Mouse (Mus musculus) limb, embryonic 12.5 days (tissue): ENCODE results near the gene Pmpca. TPM values are rescaled to one million over a fixed set of nuclear protein-coding genes. Genes with fewer than 3 reads are reported as not detected.
A peak's percentile ranks its signal among the peaks of the same experiment; 100 is the strongest.

Experiments used
- ATAC-seq: fragments of 200-750 bp; cut with Nextera tagmentation; 2 replicates; pipeline ENCODE4 v1.8.0; 2017; ENCODE audit warnings: low read depth, moderate TSS enrichment; ENCODE audit not compliant: insufficient number of reproducible peaks, insufficient read depth, low FRiP score, low TSS enrichment
- H3K27ac ChIP-seq: fragments of 300-500 bp; sonication (generic); 2 replicates; pipeline ENCODE4 v1.5.1; 2016; ENCODE audit warnings: mild to moderate bottlenecking, moderate library complexity
- H3K27me3 ChIP-seq: fragments of 300-500 bp; sonication (generic); 2 replicates; pipeline ENCODE4 v1.6.1; 2016; ENCODE audit warnings: mild to moderate bottlenecking, moderate library complexity
- H3K36me3 ChIP-seq: fragments of 300-500 bp; sonication (generic); 2 replicates; pipeline ENCODE4 v1.6.1; 2016; ENCODE audit warnings: mild to moderate bottlenecking, moderate library complexity
- H3K4me1 ChIP-seq: fragments of 300-500 bp; sonication (generic); replicated peaks from 2 replicates; pipeline ENCODE4 v1.6.1; 2016
- H3K4me2 ChIP-seq: fragments of 300-500 bp; sonication (generic); 2 replicates; pipeline ENCODE4 v1.6.1; 2016; ENCODE audit warnings: mild to moderate bottlenecking, moderate library complexity
- H3K4me3 ChIP-seq: fragments of 300-500 bp; sonication (generic); replicated peaks from 2 replicates; pipeline ENCODE4 v1.5.1; 2016; ENCODE audit warnings: mild to moderate bottlenecking
- H3K9ac ChIP-seq: fragments of 300-500 bp; sonication (generic); replicated peaks from 2 replicates; pipeline ENCODE4 v1.6.1; 2016; ENCODE audit warnings: mild to moderate bottlenecking, moderate library complexity
- H3K9me3 ChIP-seq: fragments of 300-500 bp; sonication (generic); 2 replicates; pipeline ENCODE4 v1.6.1; 2016; ENCODE audit warnings: mild to moderate bottlenecking, moderate library complexity
- WGBS: fragments of 180-500 bp; shearing (Covaris S2); methylation state at CpG from one replicate; pipeline ENCODE4 v1.1.7; 2016; 5-methylcytosine and 5-hydroxymethylcytosine counted together
- polyA plus RNA-seq: library from polyadenylated mRNA; unstranded; fragments of >200 nt; fragmentation: Nextera tagmentation; extraction: Ambion mirVana; gene quantifications from 2 replicates; pipeline ENCODE4 v1.2.1, GENCODE M21; 2016

The Pmpca gene
- polyA plus RNA-seq: 116 TPM in 2 replicates

DNA sequence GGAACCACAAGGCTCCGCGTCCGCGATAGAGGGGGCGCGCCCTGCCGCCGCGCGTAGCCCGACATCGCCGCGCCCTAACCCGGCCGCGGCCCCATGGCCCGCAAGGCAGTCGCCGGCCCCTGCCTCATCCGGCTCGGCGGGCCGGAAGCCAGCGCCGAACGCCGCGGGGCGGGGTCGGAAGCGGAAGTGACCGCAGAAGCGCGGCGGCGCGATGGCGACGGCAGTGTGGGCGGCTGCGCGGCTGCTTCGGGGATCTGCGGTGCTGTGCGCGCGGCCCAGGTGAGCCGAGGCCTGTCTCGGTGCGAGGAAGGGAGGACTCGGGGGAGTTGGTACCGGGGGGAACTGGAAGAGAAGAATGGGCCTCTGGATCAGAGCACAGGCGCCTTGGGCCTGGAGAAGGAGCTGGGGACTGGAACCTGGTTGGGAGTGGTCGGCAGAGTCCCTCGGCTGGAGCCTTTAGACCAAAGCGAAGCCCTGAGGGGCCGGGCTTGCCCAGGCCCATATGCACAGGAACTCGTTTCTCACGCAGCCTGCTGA, at the start of gene Pmpca, which contains the start of gene Entr1:
TSS of gene Pmpca (plus strand) at position 186 of the 537 bp plus-strand sequence.
TSS of gene Entr1 (minus strand) at position 163 of the 537 bp plus-strand sequence.
- WGBS: under 1% methylated on average over 56 of the region's 60 CpGs
- ATAC-seq: peak; percentile 84
- Histone ChIP-seq H3K9ac (peak within 1 kb of the TSS; percentile 90), H3K27me3 (no peaks in the 10 kb centered on the region), H3K36me3 (peaks cover 76% of the 10 kb centered on the region), H3K4me3 (peak within 1 kb of the TSS; percentile 94), H3K4me2 (peak within 1 kb of the TSS; percentile 97), H3K27ac (peak within 1 kb of the TSS; percentile 76), H3K9me3 (no peaks in the 10 kb centered on the region), H3K4me1 (peaks cover 19% of the 10 kb centered on the region)

GRCm38 (mm10) chr2:26341510-26341981, 47.6 kb upstream of the Pmpca start:
- Histone ChIP-seq H3K4me2 (no peak overlapping the region), H3K4me1 (0 out of 2 replicates have a peak, but pooled peaks cover 5% of the 10 kb centered on the region), H3K4me3 (no peak overlapping the region), H3K27me3 (no peaks in the 10 kb centered on the region), H3K9me3 (no peaks in the 10 kb centered on the region), H3K36me3 (peaks cover 83% of the 10 kb centered on the region), H3K27ac (peak overlapping the region; percentile 53; the same call in 1 of the 2 replicates), H3K9ac (no peak overlapping the region)
- 90% methylated on average over 2 of the region's 2 CpGs for WGBS
- ATAC-seq: no peak

- Histone ChIP-seq H3K27ac (no peak overlapping the region), H3K27me3 (no peaks in the 10 kb centered on the region), H3K4me1 (0 out of 2 replicates have a peak, but pooled peaks cover 5% of the 10 kb centered on the region), H3K36me3 (peaks cover 88% of the 10 kb centered on the region), H3K9me3 (no peaks in the 10 kb centered on the region), H3K4me2 (no peak overlapping the region), H3K4me3 (no peak overlapping the region), H3K9ac (no peak overlapping the region)
- ATAC-seq: no peak
- WGBS: 83% methylated on average over 10 of the region's 10 CpGs
Measured at GRCm38 (mm10) chr2:26342044-26342443, 47.1 kb upstream of the Pmpca start.

- H3K4me2 ChIP-seq: no peak overlapping the region
- H3K9ac ChIP-seq: 0 out of 2 replicates have a peak overlapping the region, but pooled peaks have one; percentile 18
- ATAC-seq: no peak
- H3K9me3 ChIP-seq: no peaks in the 10 kb centered on the region
- H3K4me3 ChIP-seq: no peak overlapping the region
- WGBS: 72% methylated on average over 11 of the region's 11 CpGs
- H3K27me3 ChIP-seq: no peaks in the 10 kb centered on the region
- no peak overlapping the region for H3K27ac ChIP-seq
- H3K36me3 ChIP-seq: peaks cover 96% of the 10 kb centered on the region
- H3K4me1 ChIP-seq: peaks cover 5% of the 10 kb centered on the region; the same call in 1 of the 2 replicates
Measured at GRCm38 (mm10) chr2:26342609-26343490, 46.3 kb upstream of the Pmpca start.

- no peak for ATAC-seq
- no peaks in the 10 kb centered on the region for H3K27me3 ChIP-seq
- H3K9me3 ChIP-seq: no peaks in the 10 kb centered on the region
- no peak overlapping the region for H3K9ac ChIP-seq
- H3K4me2 ChIP-seq: no peak overlapping the region
- 58% methylated on average over 6 of the region's 6 CpGs for WGBS
- peaks cover 72% of the 10 kb centered on the region for H3K36me3 ChIP-seq
- peaks cover 18% of the 10 kb centered on the region for H3K4me1 ChIP-seq
- H3K27ac ChIP-seq: peak overlapping the region; percentile 41; the same call in 1 of the 2 replicates
- H3K4me3 ChIP-seq: no peak overlapping the region
Measured at GRCm38 (mm10) chr2:26348241-26348640, 40.9 kb upstream of the Pmpca start.

GRCm38 (mm10) chr2:26351358-26352290, 37.5 kb upstream of the Pmpca start, which contains the start of gene Dnlz:
Gene Dnlz, minus strand, starts transcription at chr2:26352110.
- Histone ChIP-seq H3K4me1 (peaks cover 18% of the 10 kb centered on the region), H3K27me3 (no peaks in the 10 kb centered on the region), H3K27ac (peak within 1 kb of the TSS; percentile 87)

DNA sequence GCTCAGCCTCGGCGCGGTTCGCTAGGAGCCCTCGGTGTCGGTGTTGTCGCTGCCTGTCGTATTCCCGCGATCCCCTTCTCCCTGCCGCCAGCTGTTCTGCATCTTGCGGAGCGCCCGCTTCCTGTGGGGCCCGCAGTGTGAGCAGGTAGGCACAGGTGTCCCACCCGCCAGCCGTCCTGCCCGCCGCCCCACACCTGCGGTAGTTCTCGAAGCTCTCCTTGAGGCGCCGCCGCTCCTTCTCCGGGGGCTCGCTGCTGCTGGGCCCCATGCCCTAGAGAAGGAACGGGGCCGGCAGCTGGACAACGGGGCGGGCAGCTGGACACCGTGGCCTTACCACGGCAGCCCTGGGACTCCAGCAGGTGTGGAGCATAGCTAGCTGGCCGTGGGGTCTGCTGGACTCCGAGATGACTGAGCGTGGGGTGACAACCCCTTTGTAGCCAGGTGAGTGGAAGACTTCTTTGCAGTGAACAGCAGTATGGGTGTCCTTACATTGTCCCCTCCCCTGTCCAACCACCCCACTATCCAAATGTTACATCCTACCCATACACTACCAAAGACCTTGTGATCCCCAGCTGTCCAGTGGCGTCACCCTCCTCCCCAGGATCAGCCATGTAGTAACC, 36.7 kb upstream of the Pmpca start:
- peak; percentile 18; the same call in 1 of the 2 replicates for ATAC-seq
- peak overlapping the region; percentile 78 for H3K9ac ChIP-seq
- H3K36me3 ChIP-seq: peaks cover 31% of the 10 kb centered on the region
- no peaks in the 10 kb centered on the region for H3K27me3 ChIP-seq
- peak overlapping the region; percentile 81 for H3K4me3 ChIP-seq
- peaks cover 18% of the 10 kb centered on the region for H3K4me1 ChIP-seq
- peak overlapping the region; percentile 95 for H3K4me2 ChIP-seq
- 0 out of 2 replicates have a peak overlapping the region, but pooled peaks have one; percentile 64 for H3K27ac ChIP-seq
- WGBS: 3% methylated on average over 36 of the region's 36 CpGs
- no peaks in the 10 kb centered on the region for H3K9me3 ChIP-seq

More at GRCm38 (mm10) chr2:26351358-26352290, 37.5 kb upstream of the Pmpca start, which contains the start of gene Dnlz:
- 3% methylated on average over 62 of the region's 62 CpGs for WGBS
- Histone ChIP-seq H3K9me3 (no peaks in the 10 kb centered on the region), H3K36me3 (peaks cover 39% of the 10 kb centered on the region), H3K9ac (peak within 1 kb of the TSS; percentile 92), H3K4me3 (peak within 1 kb of the TSS; percentile 81), H3K4me2 (peak within 1 kb of the TSS; percentile 95)
- peak; percentile 62 for ATAC-seq

- Histone ChIP-seq H3K4me1 (peaks cover 18% of the 10 kb centered on the region), H3K27me3 (no peaks in the 10 kb centered on the region), H3K9ac (peak overlapping the region; percentile 78), H3K4me2 (peak overlapping the region; percentile 95), H3K27ac (no peak overlapping the region), H3K36me3 (peaks cover 22% of the 10 kb centered on the region), H3K9me3 (no peaks in the 10 kb centered on the region), H3K4me3 (peak overlapping the region; percentile 81)
- WGBS: 89% methylated on average over 11 of the region's 11 CpGs
- ATAC-seq: no peak
Measured at GRCm38 (mm10) chr2:26353066-26353980, 35.8 kb upstream of the Pmpca start.

DNA sequence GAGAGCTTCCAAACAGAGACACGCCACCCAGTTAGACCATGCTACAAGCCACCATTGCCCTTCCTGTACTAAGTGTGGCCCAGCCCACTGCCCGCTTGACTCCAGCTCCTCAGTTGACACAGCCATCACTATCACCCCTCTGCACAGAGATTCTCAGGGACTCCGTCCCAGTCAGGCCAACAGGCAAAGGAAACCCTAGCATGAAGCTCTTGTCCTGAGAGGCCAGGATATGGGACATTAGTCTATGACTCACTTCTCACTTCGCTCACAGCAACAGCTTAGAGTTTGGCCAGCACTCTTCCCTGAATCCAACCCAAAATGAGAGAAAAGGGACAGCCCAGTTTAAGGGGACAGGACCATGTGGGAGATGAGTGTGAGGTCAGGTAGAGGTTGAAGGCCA, 34.7 kb upstream of the Pmpca start:
- H3K9ac ChIP-seq: no peak overlapping the region
- H3K9me3 ChIP-seq: no peaks in the 10 kb centered on the region
- H3K27ac ChIP-seq: no peak overlapping the region
- WGBS: 88% methylated on average over 4 of the region's 4 CpGs
- no peak for ATAC-seq
- H3K36me3 ChIP-seq: peaks cover 11% of the 10 kb centered on the region
- no peak overlapping the region for H3K4me3 ChIP-seq
- no peak overlapping the region for H3K4me2 ChIP-seq
- H3K4me1 ChIP-seq: peaks cover 18% of the 10 kb centered on the region
- H3K27me3 ChIP-seq: no peaks in the 10 kb centered on the region
